Mouse (Mus musculus): Measurements from ENCODE around the gene Gins1. TPM values are rescaled to one million over a fixed set of nuclear protein-coding genes. Genes with fewer than 3 reads are reported as not detected.
"Not testable (repeated sequence)": the region's sequence is repeated elsewhere in the genome, so short reads cannot be mapped to it uniquely, and the experiment has no call there.

Gins1 gene
- polyA plus RNA-seq, 1 experiment = 0.39 TPM

- Histone ChIP-seq H3K4me3 (replicated peaks; ENCODE audit: extremely low read depth, low read depth, low read length) (peak within 1 kb of the TSS; percentile 100), H3K4me1 (ENCODE audit: control insufficient read depth, insufficient read depth, low read length) (0 out of 2 replicates have a peak, but pooled peaks cover 3% of the 10 kb centered on the region)
- peak; percentile 98 for DNase-seq
- under 1% methylated on average over 72 of the region's 72 CpGs for WGBS
- TF ChIP-seq POLR2A (IDR thresholded peaks at IDR 0.05; ENCODE audit: borderline replicate concordance, extremely low read depth, low read depth, low read length) (peak; percentile 71), CTCF (IDR thresholded peaks at IDR 0.05; ENCODE audit: insufficient read depth, low read length) (no peak)
Observed at GRCm38 (mm10) chr2:150904272-150904935, 796 bp upstream of the Gins1 start, which contains the start of gene Abhd12. TSS of gene Abhd12 (minus strand) at chr2:150904741.

GRCm38 (mm10) chr2:150908881-150909280 is 3.7 kb downstream of the Gins1 start:
- WGBS = 41% methylated on average over 6 of the region's 6 CpGs
- not testable (repeated sequence) for H3K4me3 ChIP-seq (replicated peaks; ENCODE audit: extremely low read depth, low read depth, low read length); DNase-seq; H3K4me1 ChIP-seq (ENCODE audit: control insufficient read depth, insufficient read depth, low read length)

- WGBS = under 1% methylated on average over 35 of the region's 35 CpGs
- Histone ChIP-seq H3K4me1 (ENCODE audit: control insufficient read depth, insufficient read depth, low read length) (no peaks in the 10 kb centered on the region), H3K4me3 (replicated peaks; ENCODE audit: extremely low read depth, low read depth, low read length) (peak overlapping the region; percentile 97)
- no peak for TF ChIP-seq CTCF (IDR thresholded peaks at IDR 0.05; ENCODE audit: insufficient read depth, low read length)
- peak; percentile 7; the same call in 1 of the 2 replicates for TF ChIP-seq POLR2A (IDR thresholded peaks at IDR 0.05; ENCODE audit: borderline replicate concordance, extremely low read depth, low read depth, low read length)
- peak; percentile 96 for DNase-seq
Observed at GRCm38 (mm10) chr2:150909429-150910039, 4.3 kb downstream of the Gins1 start.

- H3K4me1 ChIP-seq (ENCODE audit: control insufficient read depth, insufficient read depth, low read length) = no peaks in the 10 kb centered on the region
- H3K4me3 ChIP-seq (replicated peaks; ENCODE audit: extremely low read depth, low read depth, low read length) = no peak overlapping the region
- WGBS = 26% methylated on average over 10 of the region's 10 CpGs
- DNase-seq = no peak
- no peak for TF ChIP-seq POLR2A (IDR thresholded peaks at IDR 0.05; ENCODE audit: borderline replicate concordance, extremely low read depth, low read depth, low read length)
- TF ChIP-seq CTCF (IDR thresholded peaks at IDR 0.05; ENCODE audit: insufficient read depth, low read length) = no peak
Observed at GRCm38 (mm10) chr2:150910295-150910881, 5.2 kb downstream of the Gins1 start.

- DNase-seq = no peak
Observed at GRCm38 (mm10) chr2:150914781-150915515, 9.7 kb downstream of the Gins1 start.

GRCm38 (mm10) chr2:150915786-150916185 is 10.6 kb downstream of the Gins1 start:
- WGBS = 82% methylated on average over 5 of the region's 5 CpGs

More at GRCm38 (mm10) chr2:150914781-150915515, 9.7 kb downstream of the Gins1 start:
- Histone ChIP-seq H3K4me3 (replicated peaks; ENCODE audit: extremely low read depth, low read depth, low read length) (no peak overlapping the region), H3K4me1 (ENCODE audit: control insufficient read depth, insufficient read depth, low read length) (no peaks in the 10 kb centered on the region)
- TF ChIP-seq POLR2A (IDR thresholded peaks at IDR 0.05; ENCODE audit: borderline replicate concordance, extremely low read depth, low read depth, low read length) = no peak
- no peak for TF ChIP-seq CTCF (IDR thresholded peaks at IDR 0.05; ENCODE audit: insufficient read depth, low read length)
- 64% methylated on average over 4 of the region's 4 CpGs for WGBS

GRCm38 (mm10) chr2:150918720-150919119 is 13.5 kb downstream of the Gins1 start:
- TF ChIP-seq CTCF (IDR thresholded peaks at IDR 0.05; ENCODE audit: insufficient read depth, low read length) = no peak
- no peak for DNase-seq
- Histone ChIP-seq H3K4me1 (ENCODE audit: control insufficient read depth, insufficient read depth, low read length) (no peaks in the 10 kb centered on the region), H3K4me3 (replicated peaks; ENCODE audit: extremely low read depth, low read depth, low read length) (no peak overlapping the region)
- 90% methylated on average over 3 of the region's 3 CpGs for whole genome bisulfite sequencing

More at GRCm38 (mm10) chr2:150915786-150916185, 10.6 kb downstream of the Gins1 start:
- Histone ChIP-seq H3K4me3 (replicated peaks; ENCODE audit: extremely low read depth, low read depth, low read length) (no peak overlapping the region), H3K4me1 (ENCODE audit: control insufficient read depth, insufficient read depth, low read length) (no peaks in the 10 kb centered on the region)
- TF ChIP-seq POLR2A (IDR thresholded peaks at IDR 0.05; ENCODE audit: borderline replicate concordance, extremely low read depth, low read depth, low read length) (no peak), CTCF (IDR thresholded peaks at IDR 0.05; ENCODE audit: insufficient read depth, low read length) (no peak)
- DNase-seq = no peak

- 93% methylated on average over 3 of the region's 3 CpGs for WGBS
- TF ChIP-seq CTCF (IDR thresholded peaks at IDR 0.05; ENCODE audit: insufficient read depth, low read length) (no peak), POLR2A (IDR thresholded peaks at IDR 0.05; ENCODE audit: borderline replicate concordance, extremely low read depth, low read depth, low read length) (no peak)
- Histone ChIP-seq H3K4me3 (replicated peaks; ENCODE audit: extremely low read depth, low read depth, low read length) (no peak overlapping the region), H3K4me1 (ENCODE audit: control insufficient read depth, insufficient read depth, low read length) (no peaks in the 10 kb centered on the region)
- DNase-seq = no peak
Observed at GRCm38 (mm10) chr2:150920543-150920942, 15.3 kb downstream of the Gins1 start.

- no peak for DNase-seq
Observed at GRCm38 (mm10) chr2:150921697-150922096, 16.5 kb downstream of the Gins1 start.

More at GRCm38 (mm10) chr2:150921697-150922096, 16.5 kb downstream of the Gins1 start:
- Histone ChIP-seq H3K4me3 (replicated peaks; ENCODE audit: extremely low read depth, low read depth, low read length) (no peak overlapping the region), H3K4me1 (ENCODE audit: control insufficient read depth, insufficient read depth, low read length) (no peaks in the 10 kb centered on the region)
- 77% methylated on average over 6 of the region's 6 CpGs for WGBS
- TF ChIP-seq POLR2A (IDR thresholded peaks at IDR 0.05; ENCODE audit: borderline replicate concordance, extremely low read depth, low read depth, low read length) (no peak), CTCF (IDR thresholded peaks at IDR 0.05; ENCODE audit: insufficient read depth, low read length) (no peak)
